Mouse (Mus musculus) thymus, adult 2 months (tissue): ENCODE results near the gene Atp13a2. TPM values are rescaled to one million over a fixed set of nuclear protein-coding genes. Genes with fewer than 3 reads are reported as not detected.

Source experiments
- DNase-seq: peaks from one replicate; pipeline ENCODE4 v3.0.0; 2021
- H3K27ac ChIP-seq: fragments of 200-500 bp; 2 replicates; pipeline ENCODE4 v1.5.1; 2012; ENCODE audit warnings: low read length, control low read depth; ENCODE audit not compliant: control insufficient read depth, insufficient read depth
- H3K27me3 ChIP-seq: fragments of 200-500 bp; 2 replicates; pipeline ENCODE4 v1.6.1; 2012; ENCODE audit warnings: mild to moderate bottlenecking, low read length, moderate library complexity, mixed read lengths; ENCODE audit not compliant: control insufficient read depth, insufficient read depth
- H3K36me3 ChIP-seq: fragments of 200-500 bp; 2 replicates; pipeline ENCODE4 v1.6.1; 2012; ENCODE audit warnings: mild to moderate bottlenecking, low read length, moderate library complexity; ENCODE audit not compliant: control insufficient read depth, insufficient read depth
- H3K4me1 ChIP-seq: fragments of 200-500 bp; replicated peaks from 2 replicates; pipeline ENCODE4 v1.6.1; 2012; ENCODE audit warnings: low read length; ENCODE audit not compliant: control insufficient read depth, insufficient read depth
- H3K4me3 ChIP-seq: fragments of 200-500 bp; 2 replicates; pipeline ENCODE4 v1.5.1; 2012; ENCODE audit warnings: mild to moderate bottlenecking, low read length, control low read depth, moderate library complexity; ENCODE audit not compliant: control insufficient read depth, insufficient read depth
- CTCF ChIP-seq: fragments of 200-500 bp; IDR thresholded peaks from 2 replicates; pipeline ENCODE4 v1.5.1; 2012; ENCODE audit warnings: mild to moderate bottlenecking, control low read depth, low read length, moderate library complexity, borderline replicate concordance; ENCODE audit not compliant: control insufficient read depth, poor library complexity, insufficient read depth; ENCODE audit errors: extremely low read depth
- POLR2A ChIP-seq: fragments of 200-500 bp; IDR thresholded peaks from 2 replicates; pipeline ENCODE4 v1.6.1; 2012; ENCODE audit warnings: mild to moderate bottlenecking, low read length, control low read depth, moderate library complexity; ENCODE audit not compliant: control insufficient read depth, poor library complexity, insufficient read depth; ENCODE audit errors: extremely low read depth
- WGBS: fragments of 180-500 bp; shearing (Covaris S2); methylation state at CpG from one replicate; pipeline ENCODE4 v1.1.7; 2018; 5-methylcytosine and 5-hydroxymethylcytosine counted together
- polyA plus RNA-seq: library from polyadenylated mRNA; depleted of rRNA; stranded (reverse); fragments of >200 nt; gene quantifications from 2 replicates; pipeline ENCODE4 v1.2.3, GENCODE M21; 2012

Gene Atp13a2
- polyA plus RNA-seq, 1 experiment: 300 TPM

DNA sequence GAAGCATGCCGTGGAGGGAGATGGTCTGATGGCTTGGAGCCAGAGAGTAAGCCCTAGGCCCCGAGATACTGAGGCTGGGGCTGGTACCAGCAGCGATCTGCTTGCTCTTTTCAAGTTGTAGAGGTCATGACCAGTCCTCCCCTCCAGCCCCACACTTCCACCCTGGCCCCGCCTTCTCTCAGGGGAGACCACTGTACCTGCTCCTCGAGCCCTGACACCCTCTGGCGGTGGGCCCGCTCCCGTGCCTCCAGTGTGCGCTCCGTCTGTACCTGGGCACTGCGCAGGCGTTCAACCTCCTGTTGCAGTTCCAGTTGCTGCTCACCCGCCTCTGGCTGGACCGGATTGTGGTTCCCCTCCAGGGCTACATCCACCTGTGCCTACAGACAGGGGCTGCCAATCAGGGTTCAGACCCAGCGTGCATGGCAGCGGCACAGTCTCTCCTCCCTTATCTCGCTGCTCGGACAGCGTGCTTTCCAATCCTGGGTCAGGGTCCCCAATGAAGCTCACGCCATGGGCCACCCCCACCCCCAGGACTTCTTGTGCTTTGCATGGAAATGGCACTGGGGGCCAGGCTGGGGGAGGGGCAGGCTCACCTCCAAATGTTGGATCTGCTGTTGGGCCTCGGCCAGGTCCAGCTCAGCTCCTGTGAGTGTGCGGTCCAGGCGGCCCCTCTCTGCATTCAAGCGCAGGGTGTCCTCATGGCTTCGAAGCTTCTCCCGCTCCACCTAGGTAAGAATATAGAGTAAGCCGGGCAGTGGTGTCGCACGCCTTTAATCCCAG, 31.2 kb downstream of the Atp13a2 start:
- no peaks in the 10 kb centered on the region for H3K36me3 ChIP-seq
- whole genome bisulfite sequencing: 97% methylated on average over 29 of the region's 29 CpGs
- no peaks in the 10 kb centered on the region for H3K4me1 ChIP-seq
- no peak for DNase-seq
- no peaks in the 10 kb centered on the region; the same call in 1 of the 2 replicates for H3K27me3 ChIP-seq
- TF ChIP-seq CTCF: no peak
- TF ChIP-seq POLR2A: no peak
- H3K4me3 ChIP-seq: no peak overlapping the region
- no peak overlapping the region for H3K27ac ChIP-seq

DNA sequence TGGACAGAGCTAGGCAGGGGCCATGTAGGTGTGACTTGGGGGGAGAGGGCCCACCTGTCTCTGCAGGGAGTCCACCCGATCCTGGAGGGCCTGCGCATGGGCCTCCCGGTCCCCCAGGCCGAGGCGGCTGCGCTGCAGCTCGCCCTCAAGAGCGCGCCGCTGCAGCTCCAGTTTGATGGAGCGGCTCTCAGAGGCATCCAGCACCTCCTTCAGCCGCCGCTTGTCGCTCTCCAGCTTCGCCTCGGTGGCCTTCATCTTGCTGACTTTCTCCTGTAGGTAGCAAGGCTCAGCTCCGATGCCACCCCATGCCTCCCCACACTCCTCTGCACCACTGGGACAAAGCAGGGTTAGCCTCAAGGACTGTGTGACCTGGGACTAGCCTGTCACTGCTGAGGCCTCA, 33.5 kb downstream of the Atp13a2 start:
- H3K4me1 ChIP-seq: no peaks in the 10 kb centered on the region
- H3K27me3 ChIP-seq: no peaks in the 10 kb centered on the region; the same call in 1 of the 2 replicates
- 97% methylated on average over 17 of the region's 17 CpGs for WGBS
- no peaks in the 10 kb centered on the region for H3K36me3 ChIP-seq
- H3K27ac ChIP-seq: no peak overlapping the region
- TF ChIP-seq CTCF (no peak), POLR2A (no peak)
- DNase-seq: no peak
- no peak overlapping the region for H3K4me3 ChIP-seq

DNA sequence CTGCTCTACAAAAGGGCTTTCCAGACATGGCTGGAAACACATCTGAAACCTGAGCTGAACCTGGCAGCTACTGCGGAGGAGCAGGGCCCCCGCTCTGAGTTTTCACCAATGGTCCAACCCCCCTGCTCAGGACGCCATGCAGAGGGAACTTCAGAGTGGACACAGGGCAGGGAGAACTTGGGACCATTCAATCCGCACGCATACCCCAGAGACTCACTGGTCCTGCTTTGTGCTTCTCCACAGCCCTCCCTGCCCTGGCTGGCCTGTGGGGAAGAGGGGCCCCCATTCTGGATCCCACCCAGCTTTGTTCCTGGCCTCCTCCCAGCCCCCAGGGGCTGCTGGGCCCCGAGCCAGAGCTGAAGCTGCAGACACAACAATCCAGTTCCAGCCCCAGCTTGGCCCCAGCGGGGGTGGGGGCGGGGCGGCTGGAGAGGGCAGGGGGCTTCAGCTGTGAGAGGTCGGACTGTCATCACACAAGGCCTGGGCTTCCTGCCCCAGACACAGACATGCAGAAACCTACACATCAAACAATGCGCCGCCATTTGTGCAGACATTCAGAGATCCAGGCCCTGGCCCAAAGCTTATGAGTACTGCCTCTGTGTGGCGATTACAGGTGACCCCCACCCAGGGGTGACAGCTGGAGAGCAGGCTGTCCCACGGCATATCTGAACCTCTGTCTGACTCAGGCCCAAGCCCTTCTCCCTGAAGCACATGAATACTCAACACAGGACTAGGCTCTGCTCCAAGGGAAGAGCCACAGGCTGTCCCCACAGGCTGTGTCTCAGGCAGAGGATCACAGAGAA, 34.3 kb downstream of the Atp13a2 start:
- Histone ChIP-seq H3K27ac (no peak overlapping the region), H3K27me3 (no peaks in the 10 kb centered on the region; the same call in 1 of the 2 replicates), H3K4me1 (no peaks in the 10 kb centered on the region), H3K4me3 (no peak overlapping the region), H3K36me3 (no peaks in the 10 kb centered on the region)
- no peak for DNase-seq
- 87% methylated on average over 14 of the region's 14 CpGs for WGBS
- TF ChIP-seq CTCF: no peak
- no peak for TF ChIP-seq POLR2A

DNA sequence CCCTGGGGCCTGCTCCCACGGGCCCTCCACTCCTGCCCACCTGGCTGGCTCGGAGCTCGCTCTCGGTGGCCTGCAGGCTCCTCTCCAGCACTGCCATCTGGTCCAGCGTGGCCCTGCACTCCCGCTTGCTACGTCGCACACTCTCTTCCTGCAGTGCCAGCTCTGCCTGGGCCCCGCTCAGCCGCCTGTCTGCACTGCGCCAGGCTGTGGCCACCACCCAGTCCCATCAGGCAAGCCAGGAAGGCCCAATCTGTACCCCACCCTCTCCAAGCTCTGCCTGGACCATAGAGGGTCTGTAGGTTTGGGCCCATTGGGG, 34.9 kb downstream of the Atp13a2 start:
- Histone ChIP-seq H3K4me3 (no peak overlapping the region), H3K27ac (no peak overlapping the region), H3K4me1 (no peaks in the 10 kb centered on the region), H3K27me3 (no peaks in the 10 kb centered on the region; the same call in 1 of the 2 replicates), H3K36me3 (no peaks in the 10 kb centered on the region)
- no peak for DNase-seq
- TF ChIP-seq POLR2A (no peak), CTCF (no peak)
- WGBS: 89% methylated on average over 11 of the region's 11 CpGs

DNA sequence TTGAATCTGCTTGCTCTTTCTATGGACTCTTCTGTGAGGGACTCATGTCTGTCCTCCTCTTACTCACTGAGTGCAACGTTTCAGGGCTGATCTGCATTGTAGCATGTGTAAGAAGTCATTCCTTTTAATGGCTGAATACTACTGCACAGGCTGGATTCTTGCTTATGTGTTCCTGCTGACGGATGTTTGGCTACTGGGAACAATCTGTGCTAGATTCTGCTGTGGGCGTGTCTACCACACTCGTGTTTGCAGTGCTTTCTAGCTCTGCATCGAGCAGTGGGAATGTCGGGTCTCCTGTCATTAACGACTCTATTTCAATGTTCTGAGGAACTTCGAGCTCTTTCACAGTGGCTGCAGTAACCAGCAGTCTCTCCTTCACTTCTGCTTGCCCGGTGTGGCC, 37.4 kb downstream of the Atp13a2 start:
- H3K27ac ChIP-seq: no peak overlapping the region
- H3K4me3 ChIP-seq: no peak overlapping the region
- H3K36me3 ChIP-seq: no peaks in the 10 kb centered on the region
- H3K27me3 ChIP-seq: no peaks in the 10 kb centered on the region; the same call in 1 of the 2 replicates
- WGBS: 84% methylated on average over 9 of the region's 9 CpGs
- DNase-seq: no peak
- no peaks in the 10 kb centered on the region for H3K4me1 ChIP-seq
- TF ChIP-seq POLR2A (no peak), CTCF (no peak)

DNA sequence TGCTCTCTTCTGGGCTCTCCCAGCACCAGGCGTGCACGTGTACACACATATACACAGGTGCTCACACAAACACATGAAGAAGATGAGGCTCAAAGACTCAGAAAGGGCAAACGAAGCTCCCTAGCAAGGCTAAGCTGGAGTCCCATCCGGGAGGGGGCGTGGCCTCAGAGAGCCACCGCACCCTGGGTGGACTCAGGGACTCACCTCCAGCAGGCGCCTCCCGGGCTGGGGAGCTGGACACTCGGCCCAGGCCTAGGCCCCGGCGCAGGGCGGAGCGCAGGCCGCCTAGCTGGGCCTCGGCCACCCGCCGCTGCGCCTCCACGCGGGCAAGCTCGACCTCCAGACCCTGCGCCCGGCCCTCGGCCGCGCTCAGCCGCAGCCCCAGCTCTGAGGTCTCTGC, 38.3 kb downstream of the Atp13a2 start:
- no peak overlapping the region for H3K4me3 ChIP-seq
- no peaks in the 10 kb centered on the region for H3K36me3 ChIP-seq
- WGBS: 97% methylated on average over 27 of the region's 27 CpGs
- TF ChIP-seq CTCF (no peak), POLR2A (no peak)
- no peaks in the 10 kb centered on the region for H3K4me1 ChIP-seq
- DNase-seq: no peak
- no peak overlapping the region for H3K27ac ChIP-seq
- no peaks in the 10 kb centered on the region for H3K27me3 ChIP-seq
